In genomic region chr2:60880789-60881570, GRCm38 (mm10) we compare ENCODE assay signal across 8 mouse cellular contexts.
A peak's percentile ranks its signal among the peaks of the same experiment; 100 is the strongest.
DNase-seq lines count a peak whose midpoint lies in the region.

No protein-coding gene starts in this region.

- no peaks in the 10 kb centered on the region for H3K9me3 ChIP-seq in limb, embryonic 10.5 days (replicated peaks)
- 0 out of 2 replicates have a peak, but pooled peaks cover 3% of the 10 kb centered on the region for H3K9me3 ChIP-seq in midbrain, embryonic 10.5 days (replicated peaks)

- WGBS in limb, embryonic 10.5 days = 2% methylated on average over 104 of the region's 104 CpGs
- 1% methylated on average over 72 of the region's 104 CpGs for WGBS in midbrain, embryonic 10.5 days

- H3K4me3 ChIP-seq in limb, embryonic 10.5 days = peak overlapping the region; percentile 97
- H3K4me3 ChIP-seq in midbrain, embryonic 10.5 days = peak overlapping the region; percentile 93

- H3K36me3 ChIP-seq in limb, embryonic 10.5 days = peaks cover 6% of the 10 kb centered on the region
- no peaks in the 10 kb centered on the region for H3K36me3 ChIP-seq in midbrain, embryonic 10.5 days

- DNase-seq in ZHBTc4 (ENCODE audit: low read depth, low spot score) = peak; percentile 73
- peak; percentile 52 to 63 for DNase-seq in cerebellum, postnatal 36 days
- peak; percentile 74 for DNase-seq in gastrocnemius, postnatal 10 days
- peak; percentile 80 for DNase-seq in induced T-regulatory cell, adult 2 months (ENCODE audit: low read depth)
- peak; percentile 76 for DNase-seq in limb, embryonic 10.5 days (ENCODE audit: low spot score)
- DNase-seq in midbrain, embryonic 10.5 days (ENCODE audit: low spot score) = peak; percentile 67
- DNase-seq in right cerebral cortex, postnatal 4 days = peak; percentile 52
- peak; percentile 66 for DNase-seq in yolk sac, embryonic 10.5 days (ENCODE audit: low spot score)

- H3K27me3 ChIP-seq in limb, embryonic 10.5 days (ENCODE audit: low read depth, poor library complexity, severe bottlenecking) = no peaks in the 10 kb centered on the region
- peaks cover 77% of the 10 kb centered on the region for H3K27me3 ChIP-seq in midbrain, embryonic 10.5 days (ENCODE audit: low read depth, poor library complexity, severe bottlenecking)

- peaks cover 65% of the 10 kb centered on the region for H3K4me1 ChIP-seq in limb, embryonic 10.5 days
- peaks cover 57% of the 10 kb centered on the region for H3K4me1 ChIP-seq in midbrain, embryonic 10.5 days

- H3K27ac ChIP-seq in limb, embryonic 10.5 days = peak overlapping the region; percentile 99
- H3K27ac ChIP-seq in midbrain, embryonic 10.5 days (replicated peaks) = peak overlapping the region; percentile 93

Comparison
In these comparisons a context has a peak if more than half of its experiments do, and no peak if none do; other contexts are left out.
1. Peak in every context shown above with its lines: DNase-seq, H3K4me3 ChIP-seq and H3K27ac ChIP-seq.